Mouse (Mus musculus): ENCODE measurements around the gene Olfr1508. TPM values are rescaled to one million over a fixed set of nuclear protein-coding genes. Genes with fewer than 3 reads are reported as not detected.
"Not testable (repeated sequence)": the region's sequence is repeated elsewhere in the genome, so short reads cannot be mapped to it uniquely, and the experiment has no call there.

Gene Olfr1508
- not detected for total RNA-seq (2021)
- long read RNA-seq, experiment 1 = 0 reads
- long read RNA-seq, experiment 2 = 0 reads

DNA sequence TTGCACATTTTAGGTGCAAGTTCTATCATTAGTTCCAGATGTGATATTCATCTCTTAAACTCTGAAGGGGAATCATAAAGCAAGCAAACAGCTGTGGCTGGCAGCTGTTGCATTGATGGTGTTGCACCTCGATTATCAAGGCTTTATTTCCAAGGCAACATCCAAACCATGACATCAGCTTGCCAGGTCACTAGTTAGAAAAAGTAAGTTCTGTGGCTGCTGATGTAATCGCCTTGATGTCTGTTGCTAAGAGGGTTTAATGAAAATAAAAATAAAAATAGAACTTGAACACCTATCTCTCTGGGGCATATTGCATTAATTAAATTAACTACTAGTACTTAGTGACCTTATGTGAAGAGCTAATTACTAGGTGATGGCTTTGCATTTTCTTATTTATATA is at the start of gene Olfr1508:
TSS of gene Olfr1508 (minus strand) at position 101 of the 400 bp plus-strand sequence.
- intact Hi-C loops (cut with DNase I) = no loop called here
- no peak for DNase-seq

GRCm38 (mm10) chr14:52495516-52495915 is 28.2 kb upstream of the Olfr1508 start, which contains the start of gene Olfr1507:
TSS of gene Olfr1507 (minus strand) at chr14:52495749.
- DNase-seq = no peak
- intact Hi-C loops (cut with DNase I) = no loop called here

- intact Hi-C loops (cut with DNase I) = no loop called here
- DNase-seq = no peak
Observed at GRCm38 (mm10) chr14:52465738-52466137, 1.6 kb downstream of the Olfr1508 start.

GRCm38 (mm10) chr14:52461928-52462327 is 5.4 kb downstream of the Olfr1508 start:
- no peak for DNase-seq
- intact Hi-C loops (cut with DNase I) = no loop called here

DNA sequence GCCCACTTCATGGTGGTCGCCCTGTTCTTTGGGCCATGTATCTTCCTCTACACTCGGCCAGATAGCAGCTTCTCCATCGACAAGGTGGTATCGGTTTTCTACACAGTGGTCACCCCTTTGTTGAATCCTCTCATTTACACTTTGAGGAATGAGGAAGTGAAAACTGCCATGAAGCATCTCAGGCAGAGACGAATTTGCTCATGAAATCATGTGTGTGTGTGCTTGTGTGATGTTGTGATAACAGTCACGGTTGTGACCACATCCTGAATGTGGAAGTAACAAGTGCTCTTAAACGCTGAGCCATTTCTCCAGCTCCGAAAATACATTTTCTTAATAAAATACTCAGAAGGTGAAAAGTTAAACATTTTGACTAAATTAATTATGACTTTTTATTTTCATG is 16.2 kb downstream of the Olfr1508 start:
- DNase-seq = no peak

GRCm38 (mm10) chr14:52442690-52443089 is 24.6 kb downstream of the Olfr1508 start, which contains the start of gene Olfr1509:
TSS of gene Olfr1509 (plus strand) at chr14:52442990.
- intact Hi-C loops (cut with DNase I) = no loop called here
- no peak for DNase-seq

More for the DNA sequence above, 16.2 kb downstream of the Olfr1508 start:
- intact Hi-C loops (cut with DNase I) = no loop called here

GRCm38 (mm10) chr14:52427686-52428085 is 39.6 kb downstream of the Olfr1508 start:
- no peak for DNase-seq
- intact Hi-C loops (cut with DNase I) = no loop called here

- intact Hi-C loops (cut with DNase I) = no loop called here
- no peak for DNase-seq
Observed at GRCm38 (mm10) chr14:52414273-52414672, 53.0 kb downstream of the Olfr1508 start, which contains the start of gene Olfr1510. TSS of gene Olfr1510 (minus strand) at chr14:52414373.

DNA sequence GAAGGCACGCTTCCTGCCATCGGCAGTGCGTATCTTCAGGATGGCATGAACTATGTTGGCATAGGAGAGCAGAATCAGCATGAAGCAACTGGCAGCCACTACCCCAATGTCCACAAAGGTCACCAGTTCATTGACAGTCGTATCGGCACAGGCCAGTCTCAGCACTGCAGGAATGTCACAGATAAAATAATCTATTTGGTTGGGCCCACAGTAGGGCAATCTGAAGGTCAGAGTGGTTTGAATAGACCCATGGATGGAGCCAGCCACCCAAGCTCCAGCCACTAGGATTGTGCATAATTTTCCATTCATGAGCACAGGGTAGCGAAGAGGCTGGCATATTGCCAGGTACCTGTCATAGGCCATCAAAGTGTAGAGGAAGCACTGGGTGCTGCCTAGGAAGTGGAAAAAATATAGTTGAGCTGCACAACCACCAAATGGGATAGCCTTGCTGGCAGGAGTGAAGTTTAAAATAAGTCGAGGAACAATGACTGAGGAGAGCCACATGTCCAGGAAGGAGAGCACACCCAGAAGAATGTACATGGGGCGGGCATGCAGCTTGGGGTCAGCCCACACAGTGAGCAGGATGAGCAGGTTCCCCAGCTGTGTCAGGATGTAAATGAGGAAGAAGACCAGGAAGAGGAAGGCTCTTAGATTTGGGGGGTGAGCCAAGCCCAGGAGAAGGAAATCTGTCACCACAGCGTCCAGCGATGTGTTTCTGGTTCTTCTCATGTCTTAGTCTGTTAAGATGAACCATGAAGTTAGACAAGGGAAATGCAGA is 57.0 kb downstream of the Olfr1508 start:
- intact Hi-C loops (cut with DNase I); DNase-seq: not testable (repeated sequence)

Other genes with a start within 250 kb of the Olfr1508 start
- gene Chd8, start 209.7 kb downstream of the Olfr1508 start, total RNA-seq (2021) = 10 to 100 TPM; 26.6 to 30.8 TPM
- 10 to 100 TPM; 43.5 to 46.1 TPM for gene Tox4, start 188.3 kb downstream of the Olfr1508 start, total RNA-seq (2021)
- gene Rab2b, start 187.9 kb downstream of the Olfr1508 start, total RNA-seq (2021) = 1 to 10 TPM; 2.0 to 3.0 TPM
- gene Mettl3, start 162.4 kb downstream of the Olfr1508 start, total RNA-seq (2021) = 10 to 100 TPM; 11.4 to 14.2 TPM
- under 1 TPM; 0.56 to 0.79 TPM for gene Sall2, start 138.7 kb downstream of the Olfr1508 start, total RNA-seq (2021)
- not detected for gene Olfr1513, start 111.1 kb downstream of the Olfr1508 start, total RNA-seq (2021)
- not detected for gene Olfr1512, start 88.3 kb downstream of the Olfr1508 start, total RNA-seq (2021)
- gene Olfr1511, start 70.1 kb downstream of the Olfr1508 start, total RNA-seq (2021) = not detected
- not detected for gene Olfr1510, start 53.1 kb downstream of the Olfr1508 start, total RNA-seq (2021)
- not detected for gene Olfr1509, start 24.5 kb downstream of the Olfr1508 start, total RNA-seq (2021)
- not detected for gene Olfr1507, start 28.3 kb upstream of the Olfr1508 start, total RNA-seq (2021)